Mouse (Mus musculus): ENCODE results near the gene Abcb6. TPM values are rescaled to one million over a fixed set of nuclear protein-coding genes. Genes with fewer than 3 reads are reported as not detected.

Abcb6 gene
- polyA plus RNA-seq (2015; fragmentation: Nextera tagmentation; extraction: Ambion mirVana): 28.6 and 31.7 TPM in 2 replicates

GRCm38 (mm10) chr1:75180105-75180590, at the start of gene Abcb6:
Gene Abcb6 (minus strand): TSS chr1:75180392.
- H3K27me3 ChIP-seq: no peaks in the 10 kb centered on the region
- peaks cover 28% of the 10 kb centered on the region for H3K4me1 ChIP-seq
- ATAC-seq: peak; percentile 95
- peaks cover 67% of the 10 kb centered on the region for H3K36me3 ChIP-seq (ENCODE audit: poor library complexity, severe bottlenecking)
- peak within 1 kb of the TSS; percentile 73 for H3K9ac ChIP-seq
- H3K4me3 ChIP-seq: peak within 1 kb of the TSS; percentile 59
- WGBS: under 1% methylated on average over 31 of the region's 31 CpGs
- H3K27ac ChIP-seq: peak within 1 kb of the TSS; percentile 40; the same call in 1 of the 2 replicates
- peak within 1 kb of the TSS; percentile 97 for H3K4me2 ChIP-seq
- no peaks in the 10 kb centered on the region for H3K9me3 ChIP-seq (replicated peaks)

- Histone ChIP-seq H3K27me3 (peaks cover 10% of the 10 kb centered on the region; the same call in 1 of the 2 replicates), H3K36me3 (ENCODE audit: poor library complexity, severe bottlenecking) (no peaks in the 10 kb centered on the region), H3K4me1 (peaks cover 4% of the 10 kb centered on the region; the same call in 1 of the 2 replicates), H3K4me2 (no peak overlapping the region), H3K9ac (no peak overlapping the region), H3K9me3 (replicated peaks) (no peaks in the 10 kb centered on the region), H3K4me3 (no peak overlapping the region), H3K27ac (no peak overlapping the region)
- 80% methylated on average over 4 of the region's 4 CpGs for WGBS
- no peak for ATAC-seq
Measured at GRCm38 (mm10) chr1:75229158-75229557, 49.0 kb upstream of the Abcb6 start.

- Histone ChIP-seq H3K27me3 (peaks cover 18% of the 10 kb centered on the region), H3K4me3 (no peak overlapping the region), H3K9ac (no peak overlapping the region), H3K4me1 (no peaks in the 10 kb centered on the region), H3K9me3 (replicated peaks) (no peaks in the 10 kb centered on the region), H3K27ac (no peak overlapping the region), H3K4me2 (no peak overlapping the region), H3K36me3 (ENCODE audit: poor library complexity, severe bottlenecking) (no peaks in the 10 kb centered on the region)
- WGBS: 64% methylated on average over 1 of the region's 1 CpGs
- ATAC-seq: no peak
Measured at GRCm38 (mm10) chr1:75227653-75228052, 47.5 kb upstream of the Abcb6 start.

- Histone ChIP-seq H3K9ac (no peak overlapping the region), H3K27me3 (peaks cover 33% of the 10 kb centered on the region), H3K9me3 (replicated peaks) (no peaks in the 10 kb centered on the region), H3K36me3 (ENCODE audit: poor library complexity, severe bottlenecking) (no peaks in the 10 kb centered on the region), H3K4me2 (no peak overlapping the region), H3K4me1 (no peaks in the 10 kb centered on the region), H3K4me3 (no peak overlapping the region), H3K27ac (no peak overlapping the region)
- 54% methylated on average over 2 of the region's 2 CpGs for WGBS
- ATAC-seq: no peak
Measured at GRCm38 (mm10) chr1:75226138-75226537, 45.9 kb upstream of the Abcb6 start.

GRCm38 (mm10) chr1:75225473-75225872, 45.3 kb upstream of the Abcb6 start:
- 58% methylated on average over 3 of the region's 3 CpGs for WGBS
- no peak overlapping the region for H3K4me3 ChIP-seq
- peaks cover 37% of the 10 kb centered on the region for H3K27me3 ChIP-seq
- H3K9me3 ChIP-seq (replicated peaks): no peaks in the 10 kb centered on the region
- no peak for ATAC-seq
- no peak overlapping the region for H3K27ac ChIP-seq
- no peak overlapping the region for H3K9ac ChIP-seq
- H3K4me1 ChIP-seq: no peaks in the 10 kb centered on the region
- H3K36me3 ChIP-seq (ENCODE audit: poor library complexity, severe bottlenecking): no peaks in the 10 kb centered on the region
- H3K4me2 ChIP-seq: no peak overlapping the region

GRCm38 (mm10) chr1:75223532-75223931, 43.3 kb upstream of the Abcb6 start:
- Histone ChIP-seq H3K27me3 (peaks cover 48% of the 10 kb centered on the region), H3K9ac (no peak overlapping the region), H3K4me1 (peaks cover 13% of the 10 kb centered on the region), H3K4me2 (no peak overlapping the region), H3K9me3 (replicated peaks) (no peaks in the 10 kb centered on the region), H3K4me3 (no peak overlapping the region), H3K27ac (no peak overlapping the region), H3K36me3 (ENCODE audit: poor library complexity, severe bottlenecking) (no peaks in the 10 kb centered on the region)
- no peak for ATAC-seq
- WGBS: 74% methylated on average over 6 of the region's 6 CpGs

GRCm38 (mm10) chr1:75222926-75223325, 42.7 kb upstream of the Abcb6 start:
- Histone ChIP-seq H3K4me2 (no peak overlapping the region), H3K9me3 (replicated peaks) (no peaks in the 10 kb centered on the region), H3K27me3 (peaks cover 54% of the 10 kb centered on the region), H3K4me1 (peaks cover 18% of the 10 kb centered on the region), H3K9ac (no peak overlapping the region), H3K36me3 (ENCODE audit: poor library complexity, severe bottlenecking) (no peaks in the 10 kb centered on the region), H3K4me3 (no peak overlapping the region), H3K27ac (no peak overlapping the region)
- no peak for ATAC-seq
- WGBS: 87% methylated on average over 6 of the region's 6 CpGs

- Histone ChIP-seq H3K9ac (no peak overlapping the region), H3K4me2 (no peak overlapping the region), H3K4me1 (peaks cover 21% of the 10 kb centered on the region), H3K36me3 (ENCODE audit: poor library complexity, severe bottlenecking) (no peaks in the 10 kb centered on the region), H3K27ac (no peak overlapping the region), H3K4me3 (no peak overlapping the region), H3K9me3 (replicated peaks) (no peaks in the 10 kb centered on the region), H3K27me3 (peaks cover 68% of the 10 kb centered on the region)
- 75% methylated on average over 3 of the region's 3 CpGs for WGBS
- no peak for ATAC-seq
Measured at GRCm38 (mm10) chr1:75221538-75221937, 41.3 kb upstream of the Abcb6 start.

GRCm38 (mm10) chr1:75219531-75219930, 39.3 kb upstream of the Abcb6 start, which contains the start of gene Tuba4a:
Gene Tuba4a (minus strand): TSS chr1:75219865.
- Histone ChIP-seq H3K9ac (peak within 1 kb of the TSS; percentile 65), H3K4me3 (peak within 1 kb of the TSS; percentile 54), H3K27me3 (peaks cover 79% of the 10 kb centered on the region), H3K4me1 (peaks cover 21% of the 10 kb centered on the region), H3K27ac (peak within 1 kb of the TSS; percentile 8; the same call in 1 of the 2 replicates), H3K9me3 (replicated peaks) (no peaks in the 10 kb centered on the region), H3K4me2 (peak within 1 kb of the TSS; percentile 91), H3K36me3 (ENCODE audit: poor library complexity, severe bottlenecking) (peaks cover 17% of the 10 kb centered on the region)
- ATAC-seq: peak; percentile 48
- WGBS: under 1% methylated on average over 34 of the region's 34 CpGs

- H3K9me3 ChIP-seq (replicated peaks): no peaks in the 10 kb centered on the region
- H3K4me3 ChIP-seq: peak overlapping the region; percentile 54
- peaks cover 22% of the 10 kb centered on the region for H3K36me3 ChIP-seq (ENCODE audit: poor library complexity, severe bottlenecking)
- H3K4me2 ChIP-seq: peak overlapping the region; percentile 91
- WGBS: under 1% methylated on average over 24 of the region's 24 CpGs
- H3K9ac ChIP-seq: peak overlapping the region; percentile 65
- peak; percentile 86 for ATAC-seq
- H3K4me1 ChIP-seq: peaks cover 21% of the 10 kb centered on the region
- peaks cover 79% of the 10 kb centered on the region for H3K27me3 ChIP-seq
- H3K27ac ChIP-seq: no peak overlapping the region
Measured at GRCm38 (mm10) chr1:75219078-75219477, 38.9 kb upstream of the Abcb6 start.

- peak overlapping the region; percentile 65 for H3K9ac ChIP-seq
- H3K4me3 ChIP-seq: peak overlapping the region; percentile 54
- peak overlapping the region; percentile 20 for H3K27ac ChIP-seq
- H3K27me3 ChIP-seq: peaks cover 78% of the 10 kb centered on the region
- WGBS: 1% methylated on average over 35 of the region's 38 CpGs
- H3K4me2 ChIP-seq: peak overlapping the region; percentile 91
- ATAC-seq: peak; percentile 56
- H3K36me3 ChIP-seq (ENCODE audit: poor library complexity, severe bottlenecking): peaks cover 29% of the 10 kb centered on the region
- H3K9me3 ChIP-seq (replicated peaks): no peaks in the 10 kb centered on the region
- peaks cover 21% of the 10 kb centered on the region for H3K4me1 ChIP-seq
Measured at GRCm38 (mm10) chr1:75218227-75219001, 38.2 kb upstream of the Abcb6 start.

GRCm38 (mm10) chr1:75217893-75218226, 37.7 kb upstream of the Abcb6 start:
- H3K27ac ChIP-seq: peak overlapping the region; percentile 20; the same call in 1 of the 2 replicates
- ATAC-seq: no peak
- H3K27me3 ChIP-seq: peaks cover 73% of the 10 kb centered on the region
- peak overlapping the region; percentile 54 for H3K4me3 ChIP-seq
- H3K4me2 ChIP-seq: peak overlapping the region; percentile 91
- H3K9me3 ChIP-seq (replicated peaks): no peaks in the 10 kb centered on the region
- H3K4me1 ChIP-seq: peaks cover 23% of the 10 kb centered on the region
- WGBS: 5% methylated on average over 6 of the region's 6 CpGs
- peak overlapping the region; percentile 65; the same call in 1 of the 2 replicates for H3K9ac ChIP-seq
- peaks cover 34% of the 10 kb centered on the region for H3K36me3 ChIP-seq (ENCODE audit: poor library complexity, severe bottlenecking)
